Mouse (Mus musculus) layer of hippocampus, postnatal 10 days (tissue): ENCODE measurements at regions not wholly inside any gene's neighbourhood (a gene's known extent, or its start where the extent isn't known, plus 50 kb on each side); places are given as distances from the start of the nearest gene placed in this dataset.

Experiments used
- DNase-seq, 2 experiments: peaks; one replicate each; pipeline ENCODE4 v3.0.0; 2021; ENCODE audit warnings: low spot score in 2 of 2

DNA sequence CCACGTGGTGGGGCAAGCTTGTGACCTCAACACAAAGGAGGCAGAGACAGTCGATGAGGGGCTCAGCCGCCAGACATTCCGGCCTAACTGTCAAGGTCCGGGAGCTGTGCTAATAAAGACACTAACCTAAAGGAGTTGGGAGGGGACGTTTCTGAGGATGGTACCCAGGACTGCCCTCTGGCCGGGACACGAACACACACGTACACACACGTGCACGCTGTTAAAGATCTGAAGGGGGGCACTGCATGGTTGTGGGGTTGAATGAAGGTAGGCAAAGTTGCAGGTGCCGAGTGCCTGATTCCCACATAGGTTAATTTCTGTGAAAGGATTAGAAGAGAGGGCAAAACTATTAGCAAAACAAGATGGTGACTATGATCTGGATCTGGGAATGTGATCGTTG lies 65.4 kb upstream of the Mitf start:
- DNase-seq: no peak

DNA sequence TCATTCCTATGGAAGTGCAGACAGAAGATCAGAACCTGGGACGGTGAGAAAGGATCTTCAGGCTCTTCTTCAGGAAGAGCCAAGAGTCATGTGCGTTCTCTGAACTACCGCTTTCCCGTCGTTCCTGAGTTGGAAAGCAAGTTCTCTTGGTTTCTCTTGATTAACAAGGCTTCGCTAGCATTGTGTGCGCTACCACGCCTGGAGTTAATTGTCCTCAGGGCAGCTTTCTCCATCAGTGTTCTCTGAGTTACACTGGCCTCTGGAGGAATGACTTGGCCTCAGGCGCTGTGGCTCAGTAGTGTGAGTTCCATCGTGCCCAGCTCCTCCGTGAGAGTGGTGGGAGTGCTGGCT lies 66.0 kb upstream of the Mitf start:
- DNase-seq: no peak

DNA sequence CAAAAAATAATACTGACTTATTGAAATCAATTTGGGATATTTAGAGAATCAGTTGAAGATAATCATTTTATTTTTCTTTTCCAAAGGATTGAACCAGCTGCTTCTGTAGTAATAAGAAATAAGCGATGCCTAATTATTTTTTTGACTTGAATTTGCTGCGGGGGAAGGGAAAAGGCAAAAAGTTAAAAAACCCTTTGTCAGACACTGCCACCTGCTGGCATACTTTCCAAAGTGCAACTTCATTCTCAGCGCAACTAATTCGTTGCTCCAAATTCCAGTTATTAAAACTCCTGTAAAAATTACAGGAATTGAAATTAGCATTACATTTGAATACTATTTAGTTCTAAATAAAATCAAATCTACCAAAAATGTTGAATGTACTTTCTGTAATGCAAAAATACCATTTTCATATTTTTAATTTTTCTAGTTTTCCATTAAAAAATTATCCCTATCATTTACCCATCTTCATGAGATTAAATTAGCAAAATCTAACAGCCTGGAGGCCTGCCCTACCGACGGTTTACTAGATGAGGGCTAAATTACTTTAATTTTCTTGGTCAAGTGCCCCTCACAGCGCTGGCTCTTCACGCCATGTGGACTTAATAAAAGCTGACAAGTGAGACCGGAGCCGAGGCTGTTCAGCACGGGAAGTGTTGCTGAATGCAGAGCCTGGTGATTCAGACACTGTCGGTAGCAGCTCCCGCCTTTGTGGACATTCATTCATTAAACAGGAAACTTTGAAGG lies 66.6 kb upstream of the Mitf start:
- peak; percentile 82 to 83 for DNase-seq

GRCm38 (mm10) chr6:97738846-97739245 lies 68.0 kb upstream of the Mitf start:
- DNase-seq: no peak

- no peak for DNase-seq
Observed at GRCm38 (mm10) chr6:97730835-97731234, 76.0 kb upstream of the Mitf start.

- no peak for DNase-seq
Observed at GRCm38 (mm10) chr6:97718184-97718910, 88.5 kb upstream of the Mitf start.

DNA sequence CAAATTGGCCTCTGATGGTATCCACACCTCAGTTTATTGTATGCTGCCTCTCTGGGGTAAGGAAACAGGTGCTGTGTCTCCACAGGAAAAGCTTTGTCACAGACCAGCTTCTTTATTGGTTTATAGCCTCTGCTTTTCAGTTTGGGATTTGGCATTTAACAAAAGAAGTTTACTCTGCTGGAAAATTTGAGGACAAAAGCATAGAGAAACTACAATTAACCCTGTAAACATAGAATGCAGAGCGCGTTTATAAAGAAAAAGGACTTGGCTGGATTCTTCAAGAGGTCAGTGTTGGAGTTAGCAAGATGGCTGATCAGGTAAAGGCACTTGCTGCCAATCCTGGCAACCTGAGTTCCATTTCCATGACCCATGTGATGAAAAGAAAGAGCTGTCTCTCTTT lies 90.1 kb upstream of the Frmd4b start:
- no peak for DNase-seq

GRCm38 (mm10) chr6:97704361-97704760 lies 87.0 kb upstream of the Frmd4b start:
- no peak for DNase-seq

- DNase-seq: no peak
Observed at GRCm38 (mm10) chr6:97699752-97700098, 82.4 kb upstream of the Frmd4b start.

- peak in 1 of 2 experiments; percentile 20 for DNase-seq
Observed at GRCm38 (mm10) chr6:97699054-97699751, 81.9 kb upstream of the Frmd4b start.

DNA sequence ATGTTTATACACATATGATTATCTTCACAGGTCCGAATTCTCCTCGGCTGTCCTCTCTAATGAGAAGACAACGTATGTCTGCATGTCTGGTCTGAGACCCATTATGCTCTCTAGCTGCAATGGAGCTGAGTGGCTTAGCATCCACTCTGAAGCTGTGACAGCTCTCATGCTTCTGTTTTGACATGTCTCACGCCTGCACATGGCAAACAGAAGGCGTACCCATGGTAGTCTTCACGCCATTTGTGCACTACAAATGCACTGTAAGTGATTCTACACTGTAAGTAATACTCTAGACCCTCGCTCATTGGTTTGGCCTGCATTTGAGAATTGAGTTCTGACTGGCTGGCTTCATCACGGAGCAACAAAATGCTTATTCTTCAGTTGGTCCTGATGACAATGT lies 75.9 kb upstream of the Frmd4b start:
- no peak for DNase-seq

- DNase-seq: no peak
Observed at GRCm38 (mm10) chr6:97691136-97691535, 73.8 kb upstream of the Frmd4b start.

DNA sequence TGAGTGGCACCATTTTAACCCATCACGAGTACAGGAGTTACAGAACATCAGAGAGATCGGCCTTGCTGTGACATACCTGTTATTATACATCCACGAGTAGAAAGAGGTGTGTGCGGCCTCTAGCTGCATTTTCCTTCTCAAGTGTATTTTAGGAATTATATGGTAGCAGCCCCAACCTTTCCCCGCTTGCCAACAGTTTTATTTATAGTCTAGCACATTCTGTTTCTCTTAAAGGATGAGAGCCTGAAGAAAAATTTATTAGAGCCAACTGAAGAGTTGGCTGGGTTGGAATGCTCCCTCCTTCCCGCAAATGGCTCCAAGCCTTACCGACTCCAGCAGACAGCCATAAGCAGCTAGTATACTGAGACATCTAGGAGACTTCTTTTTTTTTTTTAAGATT lies 67.0 kb upstream of the Frmd4b start:
- DNase-seq: no peak

- no peak for DNase-seq
Observed at GRCm38 (mm10) chr6:97682213-97682612, 64.9 kb upstream of the Frmd4b start.

- DNase-seq: peak in 1 of 2 experiments; percentile 14
Observed at GRCm38 (mm10) chr6:97675181-97675756, 57.9 kb upstream of the Frmd4b start.

DNA sequence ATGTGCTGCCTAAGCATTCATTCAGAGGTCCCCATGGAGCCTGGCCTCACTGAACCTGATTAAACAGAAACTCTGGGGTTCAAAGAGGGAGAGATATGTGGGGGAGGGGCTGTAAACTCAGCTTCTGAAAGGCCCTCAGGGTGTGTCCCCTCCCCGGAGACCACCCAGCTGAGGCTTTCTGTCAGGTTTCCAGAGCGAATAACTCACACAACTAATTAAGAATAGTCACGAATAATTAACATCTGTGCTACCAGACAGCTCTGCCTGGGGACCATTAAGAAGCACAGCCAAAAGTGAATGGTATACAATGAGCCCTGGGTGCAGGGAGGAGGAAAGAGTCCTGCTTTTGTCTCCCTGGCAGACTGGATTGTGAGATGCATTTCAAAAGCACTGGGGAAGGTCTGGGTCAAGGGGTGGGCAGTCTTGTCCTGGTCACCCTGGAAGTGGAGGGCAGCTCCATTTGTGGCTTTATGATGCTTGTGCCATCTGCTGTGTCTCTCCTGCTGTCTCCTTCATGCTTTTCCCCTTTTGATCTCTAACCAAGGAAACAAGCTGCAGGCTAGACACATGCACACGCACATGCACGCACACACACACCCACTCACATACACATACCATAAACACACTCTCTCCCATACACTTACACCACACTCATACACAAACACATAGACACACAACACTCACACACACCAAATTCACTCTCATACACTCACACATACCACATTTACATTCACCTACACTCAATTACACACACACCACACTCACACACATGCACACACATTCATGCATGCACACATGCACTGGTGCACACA lies 49.7 kb upstream of the Frmd4b start:
- DNase-seq: no peak
